Mouse (Mus musculus) liver (tissue): ENCODE measurements at regions not wholly inside any gene's neighbourhood (a gene's known extent, or its start where the extent isn't known, plus 50 kb on each side); places are given as distances from the start of the nearest gene placed in this dataset.
A peak's percentile ranks its signal among the peaks of the same experiment; 100 is the strongest.

Source experiments
- DNase-seq: peaks from one replicate; pipeline ENCODE4 v3.0.0-alpha.2; 2020; ENCODE audit warnings: mixed read lengths

DNA sequence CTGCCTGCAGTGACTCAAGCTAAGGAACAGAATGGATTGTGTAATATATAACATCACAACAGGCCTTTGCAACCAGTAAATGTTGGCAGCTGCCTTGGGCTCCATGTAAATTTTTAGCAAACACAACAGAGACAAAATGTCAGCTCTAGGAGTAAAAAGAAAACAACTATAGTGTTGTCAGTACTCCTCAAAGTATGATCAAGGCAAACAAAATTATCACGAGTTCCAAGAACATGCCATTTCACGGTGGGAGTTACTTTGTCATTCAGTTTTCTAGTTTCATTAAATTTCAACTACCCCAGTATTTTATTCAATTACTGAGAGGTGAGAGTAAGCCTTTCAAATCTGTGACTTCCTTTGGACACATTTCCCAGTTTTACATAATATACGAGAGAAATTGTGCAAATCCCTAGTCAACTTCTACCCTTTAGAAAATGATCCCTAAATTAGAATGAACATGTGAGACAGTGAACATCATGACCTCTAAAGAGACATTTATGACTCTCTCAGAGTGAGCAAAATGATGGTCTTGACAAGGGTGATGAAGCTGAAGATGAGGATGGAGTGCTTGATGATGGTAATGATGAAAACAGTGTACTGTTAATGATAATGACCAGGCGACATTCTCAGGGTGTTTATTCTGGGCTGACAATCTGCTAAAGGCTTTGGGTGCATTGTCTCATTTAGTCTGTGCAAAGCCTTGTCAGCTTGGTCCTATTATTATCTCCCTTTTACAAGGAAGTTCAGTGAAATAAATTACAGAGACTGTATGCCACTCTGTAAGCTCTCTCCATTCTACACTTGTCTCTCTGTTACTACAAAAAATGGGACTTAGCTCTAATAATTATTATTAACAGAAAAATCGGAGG lies 209.7 kb upstream of the Etaa1 start:
- DNase-seq: no peak

DNA sequence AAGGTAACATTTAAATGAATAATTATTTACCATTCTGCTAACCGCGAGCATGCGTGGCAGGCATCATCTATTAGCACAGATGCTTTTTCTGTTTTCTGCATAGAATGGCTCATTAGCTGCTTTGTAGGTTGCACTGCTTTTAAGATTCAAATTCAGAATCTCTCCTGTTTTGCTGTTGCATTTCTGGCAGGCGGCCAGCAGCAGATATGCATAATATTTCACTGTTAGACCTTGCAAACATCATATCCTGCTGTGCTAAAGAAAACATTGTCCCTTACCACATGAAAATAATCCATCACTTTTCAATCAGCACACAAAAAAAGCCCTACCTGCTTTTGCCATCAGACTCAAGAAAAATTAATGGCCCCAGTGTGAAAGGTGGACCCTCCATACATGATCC lies 202.8 kb upstream of the Etaa1 start:
- peak; percentile 4 for DNase-seq

DNA sequence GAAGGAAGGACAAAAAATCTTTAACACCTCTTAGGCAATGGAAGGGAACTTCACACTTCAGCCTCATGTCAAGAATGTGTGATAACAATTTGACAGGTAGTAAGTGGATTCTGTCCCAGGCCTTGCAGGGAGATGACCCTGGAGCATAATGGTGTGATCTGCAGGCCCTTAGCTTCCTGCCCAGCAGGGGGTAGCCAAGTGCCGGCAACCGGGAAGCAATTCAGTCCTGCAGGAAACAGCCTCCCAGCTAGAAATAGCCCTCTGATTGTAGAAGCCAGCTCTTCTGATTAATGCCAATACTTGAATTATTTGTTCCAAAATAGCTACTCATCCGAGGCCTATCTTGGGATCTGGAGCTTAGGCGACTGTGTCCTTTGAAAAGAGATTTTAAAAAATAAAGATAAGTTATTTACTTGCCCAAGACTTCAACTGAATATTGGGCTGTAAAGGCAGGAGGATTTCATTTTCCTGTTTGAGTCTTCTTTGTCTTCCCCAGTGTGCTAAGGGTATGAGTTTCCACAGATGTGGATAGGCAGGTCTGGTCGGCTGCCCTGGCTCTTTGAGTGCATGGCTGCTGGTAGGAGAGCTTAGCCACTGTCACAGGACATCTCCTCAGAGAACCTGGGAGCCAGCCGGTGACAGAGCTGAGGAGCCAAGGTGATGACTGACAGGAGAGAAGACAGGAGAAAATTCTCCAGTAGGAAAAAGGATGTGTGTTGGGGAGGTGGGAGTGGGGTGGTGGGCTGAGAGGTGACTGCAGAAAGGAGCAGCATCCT lies 198.3 kb upstream of the Etaa1 start:
- DNase-seq: peak; percentile 46

DNA sequence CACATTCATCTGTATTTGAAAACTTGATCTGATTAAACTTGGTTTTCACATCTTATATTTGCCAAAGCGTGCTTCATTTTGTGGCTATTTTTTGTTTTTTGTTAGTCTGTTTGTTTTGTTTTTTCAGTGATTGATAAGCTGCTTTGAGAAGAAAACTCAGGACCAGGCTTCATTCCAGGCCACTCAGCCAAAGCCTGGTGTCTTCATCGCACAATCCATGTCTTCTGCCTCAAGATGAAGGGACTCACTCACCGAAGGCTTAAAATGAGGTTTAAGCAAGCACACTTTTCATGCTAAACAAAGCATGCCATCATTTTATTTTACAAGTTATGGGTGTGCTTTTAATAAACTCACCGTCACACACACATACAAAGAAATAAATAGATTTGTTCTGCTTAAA lies 197.7 kb upstream of the Etaa1 start:
- DNase-seq: no peak

DNA sequence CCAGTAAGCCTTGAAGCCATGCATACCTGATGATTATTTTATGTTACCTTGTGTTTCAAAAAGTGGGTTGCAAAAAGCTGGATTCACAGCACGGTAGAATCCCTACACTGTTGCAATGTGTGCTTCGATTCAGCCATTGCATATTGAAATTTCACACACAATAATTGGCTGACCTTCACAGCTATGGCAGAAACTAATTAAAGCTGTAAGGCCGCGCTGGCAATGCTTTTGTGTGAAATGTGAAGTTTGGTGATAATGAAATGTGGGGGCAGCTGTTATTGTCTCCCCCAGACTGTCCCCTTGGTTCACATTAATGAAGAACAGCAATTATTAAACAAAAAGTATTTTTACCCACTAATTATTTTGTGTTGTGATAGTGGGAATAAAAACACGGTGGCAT lies 173.8 kb upstream of the Etaa1 start:
- no peak for DNase-seq

DNA sequence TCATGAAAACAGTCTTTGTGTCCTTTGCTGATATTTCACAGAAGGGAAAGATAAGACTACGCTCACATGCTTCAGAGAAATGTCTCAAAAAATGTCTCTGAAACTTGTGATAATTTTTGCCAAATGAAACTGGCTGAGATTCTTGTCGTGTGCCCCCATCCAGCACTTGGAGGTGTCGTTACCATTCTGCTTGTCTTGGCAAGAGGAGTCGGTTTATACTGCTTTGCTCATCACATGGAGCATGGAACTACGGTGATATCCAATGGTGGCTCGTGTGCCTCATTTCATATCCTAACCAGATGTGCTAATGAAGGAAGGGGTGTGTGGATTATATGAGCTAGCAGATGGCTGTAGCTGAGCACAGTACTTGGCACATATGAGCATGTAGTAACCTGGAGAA lies 169.4 kb upstream of the Etaa1 start:
- no peak for DNase-seq

DNA sequence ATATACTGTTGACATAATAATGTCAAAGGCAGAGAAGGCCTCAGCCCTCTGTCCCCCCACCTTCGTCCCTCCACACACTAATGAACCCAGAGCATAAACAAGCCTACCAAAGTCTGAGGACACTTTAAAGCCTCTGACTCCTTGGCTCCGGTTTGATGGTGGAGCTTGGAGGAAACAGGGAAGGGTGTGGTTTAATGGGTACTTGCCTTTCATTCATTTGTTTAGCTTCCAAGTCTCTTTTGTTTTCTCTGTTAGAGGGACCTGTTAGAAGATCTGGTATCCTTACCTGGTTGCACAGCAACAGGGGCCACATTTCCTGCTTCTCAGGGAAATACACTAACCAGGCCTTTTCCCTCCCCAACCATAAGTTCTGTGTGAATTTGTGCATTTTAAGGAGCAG lies 168.9 kb upstream of the Etaa1 start:
- no peak for DNase-seq

DNA sequence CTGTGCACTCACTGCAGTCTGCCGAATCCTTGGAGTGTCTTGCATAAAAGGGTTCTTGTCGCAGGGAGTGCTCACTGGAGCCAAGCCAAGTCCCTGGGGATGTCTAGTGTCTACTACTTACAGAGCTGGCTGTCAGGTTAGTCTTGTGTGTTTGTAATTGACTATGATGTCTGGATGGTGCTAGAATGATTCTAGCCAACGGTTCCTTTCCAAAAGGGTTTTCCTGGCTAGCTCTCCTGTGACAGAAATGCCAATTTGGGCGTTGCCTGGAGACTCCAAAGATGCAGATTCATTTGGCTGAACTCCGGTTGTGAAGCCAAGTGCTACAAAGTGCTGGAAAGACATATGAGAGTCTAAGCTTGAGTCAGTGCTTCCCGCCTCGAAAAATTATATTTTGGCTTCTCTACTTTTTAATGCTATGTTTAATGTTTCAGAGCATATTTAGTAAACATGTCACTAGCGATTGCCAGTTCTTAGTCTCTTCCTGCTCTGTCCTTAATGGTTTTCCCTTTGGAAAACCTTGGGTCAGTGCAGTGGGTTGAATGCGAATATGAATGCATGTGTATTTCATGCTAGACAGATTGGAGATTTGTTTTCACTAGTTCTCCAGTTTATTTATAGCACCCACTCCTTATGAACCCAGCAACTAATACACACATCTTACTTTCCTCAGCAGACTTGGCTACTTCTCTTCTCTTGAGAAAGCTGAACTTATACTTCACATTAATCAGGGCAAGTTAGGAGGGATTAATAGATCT lies 162.2 kb upstream of the Etaa1 start:
- DNase-seq: no peak

DNA sequence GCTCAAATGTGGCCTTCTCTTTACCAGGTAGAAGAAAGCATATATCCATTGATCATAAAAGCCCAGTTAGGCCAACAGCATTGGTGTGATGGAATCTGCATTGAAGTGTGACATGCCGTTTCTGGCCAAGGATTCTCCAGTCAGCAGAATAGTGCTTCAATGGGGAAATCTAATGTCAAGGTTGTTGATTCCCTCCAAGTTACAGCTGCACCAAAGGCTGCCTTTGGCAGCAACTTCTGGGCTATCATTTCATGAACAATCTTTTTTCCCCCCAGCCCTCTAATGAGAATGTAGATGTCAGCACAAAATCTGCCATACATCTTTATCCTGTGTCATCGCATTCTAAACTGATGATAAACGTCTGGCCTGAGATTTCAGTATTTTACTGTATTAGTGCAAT lies 149.2 kb upstream of the Etaa1 start:
- no peak for DNase-seq

DNA sequence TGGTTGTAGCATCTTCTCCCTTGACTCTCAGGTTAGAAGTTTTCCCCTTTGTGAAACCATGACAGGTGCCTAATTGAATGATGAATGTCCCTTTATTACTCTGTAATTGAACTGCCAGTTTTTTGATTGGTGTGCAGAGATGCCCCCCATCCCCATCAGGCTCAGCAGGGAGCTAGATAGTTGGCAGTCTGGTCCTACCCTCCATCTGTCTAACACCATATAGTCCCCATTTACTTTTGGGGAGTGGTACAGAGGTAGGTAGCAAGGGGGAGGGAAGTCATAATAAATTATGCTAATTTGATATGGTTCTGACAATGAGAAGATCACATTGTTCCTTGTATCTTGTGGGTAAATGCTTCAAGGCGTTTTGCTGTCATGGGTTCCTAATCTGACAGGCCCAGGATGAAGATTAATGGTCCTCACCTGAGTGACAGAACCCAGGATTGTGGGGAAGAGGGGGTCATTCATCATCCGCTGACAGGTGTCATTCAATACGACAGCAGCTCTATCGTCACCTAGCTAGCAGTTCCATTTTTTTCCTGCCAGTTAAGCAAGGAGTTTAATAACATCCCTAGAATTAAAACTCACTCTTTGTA lies 122.3 kb upstream of the Etaa1 start:
- DNase-seq: no peak

DNA sequence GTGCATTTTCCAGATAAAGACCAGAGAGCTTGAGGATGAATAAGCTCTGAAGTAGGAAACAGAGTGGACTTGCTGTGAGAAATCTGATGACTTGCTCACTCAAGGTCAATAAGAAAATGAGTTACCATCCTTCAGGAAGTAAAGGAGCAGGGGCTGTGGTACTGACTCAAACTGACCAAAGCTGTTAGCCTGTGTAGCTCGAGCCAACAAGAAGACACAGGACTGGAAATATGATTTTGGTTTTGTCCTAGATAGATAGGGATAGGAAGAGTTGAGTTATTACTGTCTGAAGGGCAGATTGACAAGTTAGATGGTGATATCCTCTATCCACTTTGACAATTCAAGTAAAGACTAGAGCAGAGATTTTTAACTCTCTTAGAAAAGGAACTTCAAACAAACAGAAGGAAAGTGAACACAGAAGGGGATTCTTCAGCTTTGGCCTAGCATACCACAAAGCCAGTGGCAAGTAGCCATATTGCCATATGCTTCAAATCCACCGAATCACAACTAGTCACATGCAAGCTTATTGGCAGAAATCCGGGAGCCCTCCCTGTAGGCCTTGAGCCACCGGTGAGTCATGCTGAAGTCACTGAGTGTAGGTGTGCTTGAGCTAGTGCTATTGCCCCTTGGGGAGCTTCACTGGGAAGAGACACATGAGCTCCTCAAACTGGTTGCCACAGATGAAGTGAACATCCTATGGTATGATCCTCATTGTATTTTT lies 117.1 kb upstream of the Etaa1 start:
- DNase-seq: no peak

DNA sequence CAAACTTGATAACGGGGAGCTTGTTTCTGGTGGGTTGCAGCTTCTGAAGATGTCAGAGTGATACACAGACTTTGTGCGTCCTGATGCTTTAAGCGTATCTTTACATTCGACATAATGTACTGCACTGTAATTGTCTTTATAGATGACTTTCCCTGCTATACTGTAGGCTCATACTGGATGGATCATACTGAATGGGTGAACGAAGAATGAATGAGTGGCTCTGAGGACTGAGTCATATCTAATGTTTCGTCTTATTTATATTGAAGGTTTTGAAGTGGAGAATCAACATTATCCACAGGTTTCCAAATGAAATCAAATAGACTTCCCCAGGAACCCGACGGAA lies 116.3 kb upstream of the Etaa1 start:
- no peak for DNase-seq

DNA sequence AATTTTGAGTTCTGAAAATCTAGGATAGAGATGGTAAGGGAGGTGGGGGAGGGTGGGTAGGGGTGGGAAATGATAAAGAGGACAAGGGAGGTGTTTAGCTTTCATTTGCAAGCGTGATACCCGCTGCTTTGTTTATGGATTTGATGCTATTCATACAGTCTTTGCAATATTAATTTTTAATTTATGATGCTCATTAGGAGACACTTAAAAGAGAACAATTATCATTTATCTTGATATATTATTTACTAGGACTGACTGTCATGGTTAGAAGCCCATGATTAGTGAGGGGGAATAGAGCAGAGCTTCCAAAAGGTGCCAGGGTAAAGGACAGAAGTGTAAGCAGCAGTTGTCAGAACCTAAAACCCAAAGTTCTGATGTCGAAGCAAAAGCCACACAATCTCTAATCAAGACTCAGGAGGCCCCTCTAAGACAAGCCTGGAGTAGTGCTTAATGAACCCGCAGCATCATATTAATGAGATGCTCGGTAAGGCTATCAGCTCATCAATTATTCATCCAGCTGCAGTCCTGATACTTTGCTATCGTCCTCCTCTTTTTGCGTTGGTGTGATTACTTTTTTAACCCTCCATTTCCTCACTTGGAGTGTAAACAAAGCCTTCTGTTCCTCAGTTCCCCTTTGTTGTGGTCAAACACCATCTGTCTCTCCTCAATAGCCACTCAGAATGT lies 115.8 kb upstream of the Etaa1 start:
- no peak for DNase-seq

DNA sequence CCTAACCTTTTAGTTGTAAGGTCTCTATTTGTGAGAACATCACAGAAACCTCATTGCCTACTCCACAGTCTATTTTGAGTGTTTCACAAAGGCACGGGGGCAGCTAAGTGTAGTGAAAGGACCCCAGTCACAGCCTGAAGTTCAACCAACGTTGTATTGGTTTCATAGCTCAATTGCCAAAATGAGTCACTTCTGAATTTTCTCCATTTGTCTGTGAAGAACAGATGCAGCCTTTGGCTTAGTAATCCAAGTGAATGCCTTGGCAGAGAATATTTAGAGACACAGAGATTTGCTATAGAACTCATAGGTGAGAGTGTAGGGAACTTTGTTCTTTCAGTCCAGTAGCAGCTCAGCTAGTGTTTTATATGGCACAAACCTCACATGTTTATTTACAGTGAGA lies 114.4 kb upstream of the Etaa1 start:
- DNase-seq: no peak

DNA sequence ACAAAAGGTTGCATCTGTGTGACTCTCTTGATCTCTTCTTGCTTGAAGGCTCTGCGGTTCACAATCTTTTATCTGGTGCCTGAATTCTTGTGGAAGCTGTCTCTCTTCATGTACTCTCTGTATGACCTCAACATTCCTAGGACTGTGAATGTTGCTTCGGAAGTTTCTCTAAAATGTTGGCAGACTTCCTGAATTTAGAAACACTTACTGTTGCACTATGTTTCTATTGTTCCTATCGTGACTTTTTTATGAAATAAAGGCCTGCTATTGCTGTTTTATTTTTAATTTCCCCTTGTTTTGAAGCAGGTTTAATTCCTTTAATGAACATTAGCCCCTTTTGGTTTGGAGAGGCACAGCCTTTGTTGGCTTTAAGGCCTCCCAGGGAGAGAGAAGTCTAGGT lies 114.0 kb upstream of the Etaa1 start:
- DNase-seq: no peak

DNA sequence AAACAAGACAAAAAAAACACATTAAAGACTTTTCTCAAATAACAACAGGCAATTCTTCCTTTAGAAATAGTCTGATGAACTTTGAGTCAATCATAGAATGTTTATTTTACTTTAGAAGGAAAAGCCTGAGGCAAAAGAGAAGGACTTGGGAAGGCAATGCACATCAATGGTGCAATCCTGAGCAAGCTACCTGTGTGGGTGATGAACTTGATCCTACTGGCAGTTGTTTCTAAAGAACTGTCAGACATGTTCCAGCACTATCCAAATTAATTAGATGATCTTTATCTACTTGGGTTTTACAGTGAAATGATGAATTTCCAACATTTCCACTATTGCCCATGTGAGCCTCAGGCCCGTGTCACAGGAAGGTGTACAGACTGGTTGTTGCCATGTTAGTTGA lies 87.9 kb upstream of the Etaa1 start:
- DNase-seq: no peak

DNA sequence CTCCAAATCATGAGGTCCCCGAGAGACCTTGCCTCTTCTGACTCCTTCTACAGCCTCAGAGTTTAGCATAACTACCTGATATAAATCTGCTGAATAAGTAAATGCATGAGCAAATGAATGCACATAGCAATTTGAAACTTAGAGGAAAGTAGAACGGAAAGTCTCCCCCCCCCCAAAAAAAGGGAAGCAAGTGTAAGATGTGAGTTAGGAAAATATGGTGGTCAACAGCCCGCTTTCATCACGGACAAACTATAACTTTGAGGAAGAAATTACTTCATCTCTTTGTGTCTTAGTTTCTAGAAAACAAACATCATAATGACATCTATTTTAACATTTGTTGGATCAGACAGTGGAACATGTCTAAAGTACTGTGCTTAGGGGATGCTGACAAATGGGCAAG lies 77.4 kb upstream of the Etaa1 start:
- no peak for DNase-seq

DNA sequence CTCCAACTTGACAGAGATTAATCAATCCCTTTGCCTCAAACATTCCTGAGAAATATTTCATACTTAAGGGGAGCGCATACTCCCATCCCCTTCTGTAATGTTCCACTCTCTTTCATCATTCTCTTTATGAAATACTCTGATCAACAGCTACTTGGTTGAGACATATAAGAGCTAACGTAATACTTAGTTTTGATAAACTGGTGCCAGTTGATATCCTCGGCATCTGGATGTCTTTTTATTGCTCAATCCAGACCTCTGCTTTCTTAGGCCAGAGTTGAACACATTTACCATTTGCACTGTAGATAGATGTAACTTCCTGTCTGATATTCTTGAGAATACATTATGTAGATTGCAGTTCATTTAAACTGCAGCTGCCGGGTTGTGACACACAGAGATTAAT lies 68.4 kb upstream of the Etaa1 start:
- no peak for DNase-seq

DNA sequence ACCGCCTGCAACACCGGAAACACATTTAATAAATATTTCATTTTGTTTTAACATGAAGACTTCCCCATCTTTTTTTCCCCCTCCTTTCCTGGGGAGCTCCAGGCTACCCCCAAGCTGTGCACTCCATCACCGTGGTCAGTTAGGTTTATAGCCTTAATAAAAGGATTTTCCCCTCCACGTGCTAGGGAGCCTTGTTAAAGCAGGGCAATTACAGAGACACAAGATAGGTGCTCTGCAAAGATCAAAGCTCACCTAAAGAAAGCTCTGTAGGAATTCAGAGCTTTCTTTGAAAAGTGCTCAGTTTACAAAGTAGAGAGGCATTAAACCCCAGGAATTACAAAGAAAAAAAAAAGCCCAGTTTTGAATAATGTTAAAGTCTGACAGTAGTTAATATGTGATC lies 61.6 kb upstream of the Etaa1 start:
- DNase-seq: no peak

DNA sequence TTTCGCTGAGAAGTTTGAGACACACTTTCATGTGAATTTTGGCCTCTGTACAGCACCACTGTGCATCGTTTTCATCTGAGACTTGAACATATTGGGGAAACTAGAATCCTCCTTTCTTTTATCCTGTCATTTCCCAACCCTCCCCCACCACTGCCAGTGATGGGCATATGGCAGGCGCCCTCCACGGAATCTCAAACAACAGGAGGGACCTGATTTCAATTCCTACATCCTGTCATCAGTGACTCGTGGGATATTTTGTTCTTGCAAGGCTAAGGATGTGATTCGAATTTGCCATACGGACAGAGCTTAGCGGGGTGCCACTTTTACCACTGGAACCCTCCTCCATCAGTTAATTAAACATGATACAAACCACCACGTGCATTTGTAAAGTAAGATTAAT lies 60.9 kb upstream of the Etaa1 start:
- no peak for DNase-seq

DNA sequence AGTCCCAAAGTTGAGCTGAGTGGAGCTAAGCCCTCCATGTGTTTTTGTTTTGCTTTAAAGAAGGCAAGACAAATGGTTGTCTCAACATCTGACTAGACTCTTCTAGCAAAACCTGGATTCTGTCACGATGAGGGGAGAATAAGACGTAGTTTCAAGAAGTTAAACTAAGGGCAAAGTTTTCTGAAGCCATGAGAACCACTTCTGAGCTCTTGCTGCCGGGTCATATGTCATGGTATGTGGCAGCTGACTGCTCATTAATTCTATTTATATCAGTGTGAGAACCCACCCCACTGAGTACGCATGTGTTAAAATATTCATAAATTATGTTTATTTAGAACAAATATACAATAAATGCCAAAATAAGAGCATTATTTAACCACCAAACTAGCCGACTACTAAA lies 58.4 kb upstream of the Etaa1 start:
- DNase-seq: no peak

DNA sequence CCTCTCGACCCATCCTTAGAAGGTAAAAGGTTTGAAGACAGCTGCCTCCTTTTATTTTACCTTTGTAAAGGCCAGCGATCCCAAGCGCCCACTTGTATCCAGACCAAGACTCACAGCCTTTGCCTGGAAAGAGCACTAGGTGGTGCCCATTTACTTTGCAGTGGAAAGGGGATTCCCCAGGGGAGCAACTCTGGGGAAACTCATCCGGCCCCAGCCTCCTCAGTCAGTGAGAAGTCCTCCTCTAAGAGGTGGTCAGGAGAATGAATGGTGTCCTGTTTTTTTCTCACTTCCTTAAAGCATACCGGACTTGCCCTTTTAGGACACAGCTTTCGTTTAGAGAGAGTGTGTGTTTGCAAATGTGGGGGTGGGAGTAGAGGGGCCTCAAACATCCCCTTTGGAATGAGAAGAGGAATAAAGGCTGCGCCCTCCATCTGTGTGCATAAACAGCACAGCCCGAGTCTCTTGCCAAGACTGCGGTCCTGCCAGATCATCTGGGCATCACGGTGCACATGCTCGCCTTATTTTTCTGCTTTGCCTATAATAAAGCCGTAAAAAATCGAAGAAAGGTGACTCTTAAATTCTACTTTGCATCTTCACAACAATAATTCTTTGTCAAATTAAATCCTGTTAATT lies 57.5 kb upstream of the Etaa1 start:
- DNase-seq: peak; percentile 32
